Mouse (Mus musculus) megakaryocyte, adult 5-6 weeks (primary cell): ENCODE results near the gene Ecpas. TPM values are rescaled to one million over a fixed set of nuclear protein-coding genes. Genes with fewer than 3 reads are reported as not detected.

Source experiments
- ATAC-seq: 2 replicates; pipeline ENCODE4 v1.8.0; 2016; ENCODE audit warnings: mild to moderate bottlenecking, inconsistent platforms; ENCODE audit not compliant: poor library complexity, severe bottlenecking
- total RNA-seq, 2 experiments: library from RNA; stranded (forward) in 1 of 2; stranded (reverse) in 1 of 2; fragments of 153-499, 151-499 nt in 1 of 2; fragments of 221-1000, 200-1000 nt in 1 of 2; gene quantifications; 2 replicates each; pipeline versions ENCODE4 v1.2.3 to v1.2.4; 2015 to 2017

The Ecpas gene
- total RNA-seq, 2 experiments from 2014 or later = 43.3 to 76.1 TPM

GRCm38 (mm10) chr4:58911831-58912628 is 519 bp downstream of the Ecpas start:
- ATAC-seq = peak; percentile 23

- ATAC-seq = 0 out of 2 replicates have a peak, but pooled peaks have one; percentile 7
These were observed 1.3 kb downstream of the Ecpas start for GRCm38 (mm10) chr4:58911069-58911830.

GRCm38 (mm10) chr4:58910175-58911068 is 2.1 kb downstream of the Ecpas start:
- ATAC-seq = no peak

- no peak for ATAC-seq
These were observed 5.1 kb downstream of the Ecpas start for GRCm38 (mm10) chr4:58907453-58907852.

DNA sequence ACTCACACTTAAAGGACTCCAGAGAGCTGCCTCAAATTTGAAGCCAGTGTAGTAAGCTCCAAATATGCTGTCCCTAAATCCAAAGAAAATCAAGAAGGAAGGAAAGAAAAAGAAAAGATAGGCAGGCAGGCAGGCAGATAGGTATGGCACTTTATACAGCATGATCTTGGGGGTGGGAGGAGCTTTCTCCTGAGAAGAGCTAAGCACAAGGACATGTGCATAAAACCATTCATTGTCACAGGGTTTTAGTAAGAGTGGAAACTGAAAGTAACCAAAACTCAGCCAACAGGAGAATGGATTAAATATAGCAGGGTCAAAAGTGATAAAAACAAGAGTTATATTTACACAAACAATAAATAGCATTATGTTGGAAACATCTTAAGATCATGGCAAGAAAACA is 14.2 kb downstream of the Ecpas start:
- no peak for ATAC-seq

GRCm38 (mm10) chr4:58897436-58897835 is 15.1 kb downstream of the Ecpas start:
- ATAC-seq = no peak

GRCm38 (mm10) chr4:58894399-58894798 is 18.1 kb downstream of the Ecpas start:
- no peak for ATAC-seq

DNA sequence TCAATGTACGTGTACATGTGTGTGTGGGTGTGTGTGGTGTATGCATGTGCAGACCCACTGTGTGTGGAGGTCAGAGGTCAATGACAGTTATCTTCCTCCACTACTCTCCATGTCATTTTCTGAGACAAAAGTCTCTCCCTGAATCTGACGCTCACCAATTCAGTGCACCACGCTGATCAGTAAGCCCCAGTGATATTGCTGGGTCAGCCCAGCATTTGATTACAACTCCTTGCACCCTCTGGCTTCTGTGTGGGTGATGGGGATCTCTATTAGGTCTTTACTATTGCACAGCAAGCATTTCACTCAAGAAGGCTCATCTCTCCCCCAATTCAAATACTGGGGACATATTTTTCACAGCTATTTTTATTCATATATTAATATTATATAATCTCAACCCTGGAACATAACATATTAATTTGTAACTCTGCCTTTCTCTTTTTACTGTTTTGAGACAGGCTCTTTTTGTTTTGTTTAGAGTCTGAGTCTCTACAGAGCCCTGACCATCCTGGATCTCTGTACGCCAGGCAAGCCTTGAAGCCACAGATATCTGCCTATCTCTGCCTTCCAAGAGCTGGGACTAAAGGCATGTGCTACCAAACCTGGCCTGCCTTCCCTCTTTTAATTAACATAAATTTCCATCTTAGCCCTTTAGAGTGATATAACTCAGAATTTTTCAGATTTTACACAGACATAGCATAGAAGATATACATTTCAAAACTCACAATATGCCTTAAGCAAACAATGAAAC is 22.3 kb downstream of the Ecpas start:
- ATAC-seq = no peak

GRCm38 (mm10) chr4:58888568-58888967 is 24.0 kb downstream of the Ecpas start:
- no peak for ATAC-seq

DNA sequence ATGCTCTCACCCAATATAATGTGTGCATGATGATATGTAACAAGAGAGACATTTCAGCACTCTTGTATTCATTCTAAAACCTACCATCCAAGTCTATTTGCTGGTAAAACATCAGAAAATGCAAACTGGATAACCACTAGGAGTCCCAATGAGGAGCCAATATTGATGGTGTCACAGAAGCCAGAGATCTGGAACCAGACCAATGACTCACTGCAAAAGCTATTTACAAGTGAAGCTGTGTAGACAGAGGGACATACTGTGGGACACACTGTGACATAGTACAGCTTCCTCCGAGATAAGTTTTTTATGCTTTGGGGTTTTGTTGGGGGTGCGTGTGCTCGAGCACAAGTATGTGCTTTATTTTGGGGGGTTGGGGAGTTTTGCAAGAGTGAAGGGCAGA is 24.9 kb downstream of the Ecpas start:
- ATAC-seq = no peak

DNA sequence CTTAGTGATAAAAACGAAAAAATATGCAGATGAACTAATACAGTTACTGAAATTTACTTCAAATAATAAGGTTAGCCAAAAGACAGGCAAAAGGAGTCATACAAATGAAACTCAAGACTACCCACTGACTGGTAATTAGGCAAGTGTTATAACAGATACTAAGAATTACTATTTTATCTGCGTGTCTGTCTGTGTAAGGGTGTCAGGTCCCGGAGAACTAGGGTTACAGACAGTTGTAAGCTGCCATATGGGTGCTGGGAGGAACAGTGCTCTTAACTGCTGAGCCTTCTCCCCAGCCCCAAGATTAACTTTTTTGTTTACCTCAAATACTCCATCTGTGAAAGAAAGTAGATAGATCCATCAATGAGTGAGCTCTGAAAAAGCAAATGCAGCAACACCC is 25.8 kb downstream of the Ecpas start:
- no peak for ATAC-seq

GRCm38 (mm10) chr4:58885341-58885740 is 27.2 kb downstream of the Ecpas start:
- ATAC-seq = no peak

GRCm38 (mm10) chr4:58883841-58884240 is 28.7 kb downstream of the Ecpas start:
- no peak for ATAC-seq

DNA sequence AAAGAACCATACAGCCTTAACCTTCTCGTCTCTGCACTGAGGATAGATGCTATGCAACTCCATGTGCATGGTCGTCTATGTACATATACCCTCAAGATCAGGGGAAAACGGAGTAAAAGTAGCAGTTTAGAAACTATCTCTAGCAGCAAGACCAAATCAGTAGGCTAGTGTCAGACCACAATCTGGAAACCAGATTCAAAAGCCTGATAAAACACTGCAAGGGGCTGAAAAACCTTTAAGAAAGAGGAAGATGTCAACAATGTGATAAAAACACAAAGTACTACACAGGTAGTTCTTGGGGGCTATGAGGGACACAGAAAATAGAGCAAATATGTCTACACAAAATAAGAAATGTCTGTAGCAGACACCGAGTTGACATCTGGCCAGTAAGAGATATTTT is 38.2 kb downstream of the Ecpas start:
- no peak for ATAC-seq

GRCm38 (mm10) chr4:58867242-58867641 is 45.3 kb downstream of the Ecpas start:
- no peak for ATAC-seq

DNA sequence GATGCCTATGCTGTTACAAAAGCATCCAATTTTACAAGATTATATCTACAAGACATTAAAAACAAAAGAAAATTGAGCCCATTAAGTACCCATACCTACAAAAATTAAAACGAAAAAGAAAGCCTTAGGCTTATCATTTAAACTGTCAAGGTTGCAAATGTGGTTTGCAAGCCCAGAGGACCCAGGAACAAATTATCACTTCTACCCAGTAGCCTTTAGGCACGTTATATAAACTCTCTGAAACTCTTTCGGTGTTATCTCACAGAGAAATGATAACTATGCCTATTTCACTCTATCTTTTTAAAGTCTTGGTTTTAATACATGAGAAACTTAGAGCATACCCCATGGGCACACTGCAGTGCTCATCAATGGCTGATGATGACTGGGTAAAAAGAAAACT is 79.6 kb downstream of the Ecpas start:
- ATAC-seq = no peak

DNA sequence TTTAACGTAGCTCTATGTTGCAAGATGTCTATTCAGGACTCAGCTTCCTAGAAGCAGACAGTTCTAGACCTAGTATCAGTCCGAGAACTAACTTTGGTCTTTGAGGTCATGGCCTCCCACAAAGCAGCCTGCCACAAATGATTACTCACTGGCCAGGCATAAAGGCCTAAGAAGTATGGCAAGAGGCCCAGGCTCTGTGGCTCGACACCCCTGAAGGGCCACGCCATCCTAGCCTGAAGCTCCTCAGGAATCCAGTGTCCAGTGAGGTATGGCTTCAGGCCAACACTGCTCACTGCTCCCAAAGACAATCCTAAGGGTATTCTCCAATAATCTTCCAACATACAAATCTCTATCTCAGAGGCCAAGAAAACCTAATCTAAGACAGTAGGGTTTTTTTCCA is 86.6 kb downstream of the Ecpas start:
- no peak for ATAC-seq

GRCm38 (mm10) chr4:58787616-58788015 is 124.9 kb downstream of the Ecpas start, which contains the start of gene Olfr267:
Gene Olfr267 (minus strand): TSS chr4:58787716.
- no peak for ATAC-seq

- ATAC-seq = no peak
These were observed 125.9 kb downstream of the Ecpas start for GRCm38 (mm10) chr4:58786659-58787058.

GRCm38 (mm10) chr4:58763417-58763816 is 149.1 kb downstream of the Ecpas start:
- no peak for ATAC-seq
